Mouse (Mus musculus) c-Kit-negative CD71-positive TER-119-positive erythroid progenitor cells, embryonic 14.5 days (primary cell): Measurements from ENCODE around the gene Commd1.

Experiments
- DNase-seq: peaks from one replicate; pipeline ENCODE4 v3.0.0-alpha.2; 2013; ENCODE audit warnings: low read depth, low spot score

The Commd1 gene

GRCm38 (mm10) chr11:22990393-22991126, 8.4 kb upstream of the Commd1 start, which contains the start of gene Cct4:
Gene Cct4 (plus strand): TSS chr11:22990519.
- DNase-seq: peak; percentile 78

DNA sequence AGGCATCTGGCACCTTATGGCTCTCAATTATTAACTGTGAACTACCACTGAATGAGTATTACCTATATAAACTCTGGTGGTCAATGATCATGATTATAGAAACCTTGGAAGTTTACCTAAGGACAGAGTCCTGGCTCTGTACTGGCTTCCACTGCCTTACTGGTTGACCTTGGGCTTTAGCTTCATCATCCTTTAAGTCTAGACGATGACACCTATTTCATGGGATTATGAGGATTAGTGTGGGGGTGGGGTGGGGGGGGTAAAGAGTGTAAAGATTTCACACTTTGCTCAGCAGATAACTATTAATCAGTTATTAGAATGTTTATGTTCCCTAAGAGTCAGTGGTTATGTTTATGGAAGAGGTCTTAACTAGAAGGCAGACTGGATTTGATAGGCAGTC, 7.6 kb upstream of the Commd1 start:
- no peak for DNase-seq

- DNase-seq: peak; percentile 53
Observed at GRCm38 (mm10) chr11:22987357-22987756, 5.2 kb upstream of the Commd1 start.

GRCm38 (mm10) chr11:22985510-22985909, 3.3 kb upstream of the Commd1 start:
- DNase-seq: no peak

DNA sequence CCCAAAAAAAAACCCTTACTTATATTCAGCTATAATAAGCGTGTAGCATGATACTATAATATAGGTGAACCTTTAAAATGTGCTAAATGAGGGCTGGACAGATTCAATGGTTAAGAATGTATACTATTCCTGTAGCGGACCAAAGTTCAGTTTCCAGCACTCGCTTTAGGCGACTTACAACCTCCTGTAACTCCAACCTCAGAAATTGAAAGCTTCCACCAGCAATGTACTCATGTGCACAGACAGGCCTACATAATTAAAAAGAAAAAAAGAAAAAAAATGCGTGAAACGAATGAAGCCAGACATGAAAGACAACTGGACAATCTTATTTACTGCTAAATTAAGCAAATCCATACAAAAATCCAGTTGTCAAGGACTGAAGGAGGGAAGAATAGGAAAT, 664 bp upstream of the Commd1 start:
- no peak for DNase-seq

DNA sequence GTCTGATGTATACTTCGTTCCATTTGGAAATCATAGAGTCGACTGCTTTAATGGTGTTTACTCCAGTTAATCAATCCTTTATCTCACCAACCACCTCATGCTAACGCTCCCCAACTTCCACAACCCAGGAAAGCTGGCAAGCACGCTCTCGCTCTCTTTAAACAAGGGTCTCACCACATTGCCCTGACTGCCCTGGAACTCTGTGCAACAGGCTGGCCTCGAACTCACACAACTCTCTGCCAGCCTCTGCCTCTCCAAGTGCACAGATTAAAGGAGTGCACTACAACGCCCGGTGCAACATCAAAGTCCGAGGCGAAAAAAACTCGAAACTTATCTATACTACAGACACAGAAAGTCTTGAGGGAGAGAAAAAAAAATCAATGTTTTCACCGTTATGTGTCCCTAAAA, 635 bp downstream of the Commd1 start:
- DNase-seq: no peak

DNA sequence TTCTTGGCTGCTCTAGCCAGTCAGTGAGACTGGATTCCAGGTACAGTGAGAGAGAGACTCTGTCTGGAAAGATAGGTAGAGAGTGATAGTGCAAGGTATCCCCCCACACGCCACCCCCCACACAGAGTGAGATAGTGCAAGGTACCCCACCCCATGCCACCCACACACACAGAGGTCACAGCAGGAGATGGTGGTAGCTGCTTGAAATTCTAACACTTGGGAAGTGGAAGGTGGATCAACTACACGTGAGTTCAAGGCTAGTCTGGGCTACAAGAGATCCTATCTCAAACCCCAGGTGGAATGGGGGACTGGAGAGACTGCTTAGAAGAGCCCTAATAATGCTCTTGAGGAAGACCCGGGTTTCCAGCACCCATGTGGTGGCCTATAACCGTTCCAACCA, 1.1 kb downstream of the Commd1 start:
- no peak for DNase-seq

- no peak for DNase-seq
Observed at GRCm38 (mm10) chr11:22979221-22979620, 3.0 kb downstream of the Commd1 start.

GRCm38 (mm10) chr11:22978711-22979110, 3.5 kb downstream of the Commd1 start:
- DNase-seq: no peak

- no peak for DNase-seq
Observed at GRCm38 (mm10) chr11:22978215-22978614, 4.0 kb downstream of the Commd1 start.

- no peak for DNase-seq
Observed at GRCm38 (mm10) chr11:22973599-22973998, 8.6 kb downstream of the Commd1 start.

DNA sequence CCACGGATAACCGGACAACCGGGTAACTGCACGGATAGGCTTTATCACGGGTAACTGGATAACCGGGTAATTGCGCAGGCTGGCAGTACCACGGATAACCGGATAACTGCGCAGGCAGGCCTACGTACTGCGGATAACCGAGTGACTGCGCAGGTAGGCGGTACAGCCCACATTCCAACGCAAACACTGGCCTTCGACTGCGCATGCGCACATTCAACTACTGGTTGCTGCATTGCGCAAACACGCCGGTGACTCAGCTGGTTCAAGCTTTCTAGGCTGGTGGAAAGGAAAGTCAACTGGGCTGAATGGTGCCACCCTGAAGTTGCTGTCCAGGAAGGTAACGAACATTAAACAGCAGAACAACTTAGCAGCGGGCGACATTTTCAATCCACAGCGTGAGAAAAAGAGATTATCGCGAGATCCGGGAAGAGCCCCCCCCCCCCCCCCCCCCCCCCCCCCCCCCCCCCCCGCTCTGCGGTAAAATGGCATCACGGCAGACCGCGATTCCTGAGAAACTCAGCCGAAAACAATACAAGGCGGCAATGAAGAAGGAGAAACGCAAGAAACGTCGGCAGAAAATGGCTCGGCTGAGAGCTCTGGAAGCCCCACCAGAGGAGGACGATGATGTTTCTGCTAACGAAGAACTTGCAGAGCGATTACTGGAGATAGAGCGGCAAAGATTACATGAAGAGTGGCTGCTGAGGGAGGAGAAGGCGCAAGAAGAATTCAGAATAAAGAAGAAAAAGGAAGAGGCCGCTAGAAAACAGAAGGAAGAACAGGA, 9.2 kb downstream of the Commd1 start:
- DNase-seq: peak; percentile 83

DNA sequence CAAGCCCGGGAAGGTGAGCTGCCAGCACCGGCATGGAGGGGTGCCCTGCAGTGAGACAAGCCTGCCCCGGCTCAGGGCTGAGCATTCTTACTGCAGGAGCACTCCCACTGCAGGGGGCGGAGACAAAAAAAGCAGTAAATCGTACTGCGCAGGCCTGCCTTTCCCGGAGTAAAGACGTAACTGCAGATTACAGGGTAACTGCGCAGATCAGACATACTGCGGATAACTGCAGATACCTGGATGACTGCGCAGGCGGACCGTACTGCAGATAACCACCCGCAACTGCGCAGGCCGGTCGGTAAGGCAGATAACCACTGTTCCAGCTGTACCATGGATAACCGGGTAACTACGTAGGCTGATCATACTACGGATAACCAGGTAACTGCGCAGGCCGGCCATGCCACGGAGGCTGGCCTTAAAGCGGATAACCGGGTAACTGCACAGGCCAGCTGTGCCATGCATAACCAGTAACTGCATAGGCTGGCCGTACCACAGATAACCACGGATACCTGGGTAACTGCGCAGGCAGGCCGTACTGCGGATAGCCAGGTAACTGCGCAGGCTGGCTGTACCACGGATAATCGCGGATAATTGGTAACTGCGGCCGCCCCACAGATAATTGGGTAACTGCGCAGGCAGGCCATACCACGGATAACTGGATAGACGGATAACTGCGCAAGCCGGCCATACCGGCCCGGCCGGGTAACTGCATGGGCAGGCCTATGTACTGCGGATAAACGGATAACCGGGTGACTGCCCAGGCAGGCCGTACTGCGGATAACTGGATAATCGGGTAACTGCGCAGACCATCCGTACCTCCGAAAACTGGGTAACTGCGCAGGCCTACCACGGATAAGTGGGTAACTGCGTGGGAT, 10.1 kb downstream of the Commd1 start, which contains the start of gene Zrsr1:
Gene Zrsr1, plus strand, starts transcription at position 171 of the 875 bp plus-strand sequence.
- DNase-seq: peak; percentile 67

- no peak for DNase-seq
Observed at GRCm38 (mm10) chr11:22970546-22970945, 11.6 kb downstream of the Commd1 start.

- DNase-seq: no peak
Observed at GRCm38 (mm10) chr11:22969486-22969885, 12.7 kb downstream of the Commd1 start.

DNA sequence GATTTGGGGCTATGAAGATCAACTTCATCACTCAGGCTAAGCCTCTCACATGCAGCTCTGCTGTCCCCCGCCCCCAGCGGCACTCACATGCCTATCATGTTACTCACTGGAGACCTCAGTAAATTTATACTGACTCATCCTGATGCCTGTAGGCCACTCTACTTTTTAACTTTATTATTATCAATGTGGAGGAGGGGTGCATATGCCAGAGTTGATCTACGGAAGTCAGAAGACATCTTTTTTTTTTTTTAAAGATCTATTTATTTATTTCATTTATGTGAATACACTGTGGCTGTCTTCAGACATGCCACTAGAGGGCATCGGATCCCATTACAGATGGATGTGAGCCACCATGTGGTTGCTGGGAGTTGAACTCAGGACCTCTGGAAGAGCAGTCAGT, 16.7 kb downstream of the Commd1 start:
- DNase-seq: no peak

- no peak for DNase-seq
Observed at GRCm38 (mm10) chr11:22964401-22964800, 17.8 kb downstream of the Commd1 start.

DNA sequence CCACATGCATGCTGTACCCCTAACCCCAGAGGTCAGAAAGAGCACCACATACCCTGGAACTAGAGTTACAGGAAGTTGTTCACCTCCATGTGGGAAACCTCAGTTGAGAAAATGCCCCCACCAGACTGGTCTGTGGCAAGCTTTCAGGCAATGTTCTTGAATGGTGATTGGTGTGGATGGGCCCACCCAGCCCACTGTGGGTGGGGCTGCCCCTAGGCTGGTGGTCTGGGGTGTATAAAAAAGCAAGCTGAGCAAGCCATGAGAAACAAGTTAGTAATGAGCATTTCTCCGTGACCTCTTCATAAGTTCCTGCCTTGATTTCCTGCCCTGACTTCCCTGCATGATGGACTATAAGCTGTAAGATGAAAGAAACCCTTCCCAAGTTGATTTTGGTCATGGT, 20.1 kb downstream of the Commd1 start:
- no peak for DNase-seq

DNA sequence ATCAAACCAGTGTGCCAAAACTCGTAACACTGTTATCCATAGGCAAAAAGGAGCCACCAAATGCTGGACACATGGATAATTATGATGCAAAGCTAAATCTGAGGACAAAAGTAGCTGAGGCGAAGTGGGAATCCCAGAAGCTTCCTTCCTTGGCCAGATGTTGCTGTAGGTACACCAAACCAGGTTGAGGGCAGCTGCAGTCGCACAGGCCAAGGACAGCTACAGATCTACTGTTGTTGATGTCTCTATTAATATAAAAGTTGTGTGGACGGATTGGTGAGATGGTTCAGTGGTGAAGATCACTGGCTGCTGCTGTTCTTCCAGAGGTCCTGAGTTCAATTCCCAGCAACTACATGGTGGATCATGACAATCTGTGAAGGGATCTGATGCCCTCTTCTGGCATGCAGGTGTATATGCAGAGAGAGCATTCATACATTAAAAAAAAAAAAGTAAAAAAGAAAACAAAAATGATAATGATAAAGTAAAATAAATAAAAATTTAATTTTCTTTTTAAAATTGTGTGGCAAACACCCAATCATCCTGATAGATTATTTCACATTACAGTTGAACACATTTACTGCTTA, 24.3 kb downstream of the Commd1 start:
- no peak for DNase-seq

DNA sequence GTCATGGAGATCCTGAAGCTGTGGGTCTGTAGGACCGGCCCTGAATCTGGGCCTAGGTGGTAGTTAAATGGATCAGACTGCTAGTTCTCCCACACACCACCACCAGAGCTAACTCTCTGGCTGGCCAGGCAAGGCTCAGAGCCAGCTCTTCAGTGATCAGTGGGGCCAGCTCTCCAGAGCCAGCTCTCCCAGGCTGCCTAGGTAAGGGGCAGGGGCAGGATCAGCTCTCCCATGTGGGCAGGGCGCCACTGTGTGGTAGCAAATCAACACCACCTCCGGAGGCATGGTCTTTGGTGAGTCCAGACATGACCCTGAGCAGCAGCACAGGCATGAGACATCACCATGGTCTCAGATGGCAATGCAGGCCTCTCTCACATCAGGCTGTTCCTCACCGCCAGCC, 25.4 kb downstream of the Commd1 start:
- DNase-seq: no peak

DNA sequence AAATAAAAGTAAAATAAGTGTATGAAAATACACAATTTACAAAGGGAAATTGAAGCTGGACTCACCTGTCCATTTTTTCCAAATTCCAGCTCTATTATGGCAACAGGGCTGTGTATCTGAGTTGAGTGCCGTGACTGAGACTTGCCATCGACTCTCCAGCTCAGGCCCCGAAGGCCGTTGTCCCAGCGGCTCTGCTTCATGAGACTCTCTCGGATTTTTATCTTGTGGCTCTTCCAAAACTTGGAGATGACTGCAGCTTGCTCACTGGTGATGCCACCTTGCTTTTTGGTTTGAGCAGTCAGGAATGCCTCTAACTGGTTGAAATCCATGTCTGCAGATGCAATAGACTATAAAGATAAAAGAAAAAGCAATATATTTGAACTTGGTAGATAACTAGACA, 25.8 kb downstream of the Commd1 start:
- no peak for DNase-seq

DNA sequence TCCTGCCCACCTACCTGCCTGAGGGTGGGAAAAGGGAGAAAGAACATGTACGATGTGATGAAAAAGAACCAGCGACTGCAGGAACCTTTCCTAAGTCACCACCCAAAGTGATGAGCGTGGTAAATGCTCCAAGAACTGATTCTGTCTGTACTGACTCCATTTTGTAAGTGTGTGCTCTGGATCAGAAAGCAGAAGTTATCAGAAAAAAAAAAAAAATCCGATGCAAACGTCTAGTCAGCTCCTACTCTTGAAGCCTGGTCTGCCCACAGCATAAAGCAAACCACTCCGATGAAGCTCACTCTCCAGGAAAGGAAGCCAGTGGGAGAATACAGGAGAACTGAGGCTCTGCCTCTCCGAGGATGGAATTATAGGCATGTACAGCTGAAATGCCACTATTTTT, 29.5 kb downstream of the Commd1 start:
- no peak for DNase-seq
